In the genomic region with DNA sequence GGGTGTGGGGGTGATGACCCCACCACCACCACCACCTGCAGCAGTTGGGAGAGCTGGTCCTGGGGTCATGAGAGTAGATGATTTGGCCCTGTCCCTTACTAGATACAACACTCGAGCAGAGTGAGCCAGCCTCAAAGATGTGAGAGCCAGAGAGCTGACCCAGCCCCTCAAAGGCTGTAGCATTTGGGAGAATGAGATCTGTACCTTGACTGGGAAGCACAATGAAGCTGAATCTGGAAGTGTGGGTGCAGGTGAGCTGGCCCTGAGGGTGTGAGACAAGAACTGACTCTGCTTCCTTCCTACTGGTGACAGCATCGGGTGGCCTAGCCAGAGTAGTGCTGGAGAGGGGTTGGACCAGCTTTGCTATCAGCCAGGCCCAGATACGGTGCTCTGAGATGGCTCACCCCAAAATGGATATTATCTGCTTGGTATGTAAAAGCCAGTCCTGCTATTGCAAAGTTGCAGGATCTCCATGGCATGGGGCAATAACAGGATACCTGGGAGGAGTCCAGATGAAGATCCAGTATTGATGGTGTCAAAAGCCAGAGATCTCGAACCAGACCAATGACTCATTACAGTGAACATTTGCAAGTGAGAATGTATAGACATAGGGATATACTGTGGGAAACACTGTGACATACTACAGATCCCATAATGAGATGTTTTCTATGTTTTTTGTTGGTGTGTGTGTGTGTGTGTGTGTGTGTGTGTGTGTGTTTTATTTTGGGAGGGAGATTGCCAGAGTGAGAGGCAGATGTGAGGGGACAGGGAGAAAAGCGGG, we compare ENCODE assay signal across 17 mouse cellular contexts. TPM values are rescaled to one million over a fixed set of nuclear protein-coding genes. Genes with fewer than 3 reads are reported as not detected.
DNase-seq lines count a peak whose midpoint lies in the region; ATAC-seq and TF ChIP-seq lines count a peak whose summit lies in the region.
"Had no signal": no experiment of that assay in that cellular context is flagged by ENCODE, and none has a peak within 500 bp of the region (broad histone marks: within the 10 kb centered on the region; RNA-seq: fewer than 3 reads in every experiment).

No protein-coding gene starts in this region.

- no peaks in the 10 kb centered on the region for H3K79me2 ChIP-seq in MEL (ENCODE audit: control insufficient read depth, insufficient read depth, low read length, poor library complexity)

- no peaks in the 10 kb centered on the region for H3K27me3 ChIP-seq in MEL (ENCODE audit: control insufficient read depth in 1 of 2, insufficient read depth in 2 of 2, low read length in 2 of 2)
- H3K27me3 ChIP-seq in liver, embryonic 11.5 days (replicated peaks; ENCODE audit: control insufficient read depth, insufficient read depth, low read length): no peaks in the 10 kb centered on the region
- peaks cover 10% of the 10 kb centered on the region for H3K27me3 ChIP-seq in megakaryocyte, embryonic 14.5 days (replicated peaks)
- H3K27me3 ChIP-seq in forebrain, embryonic 12.5 days: no peaks in the 10 kb centered on the region
- H3K27me3 ChIP-seq: neural tube, embryonic 13.5 days had no signal

- H3K27ac ChIP-seq in MEL (ENCODE audit: control insufficient read depth, low read depth, low read length): peak overlapping the region; percentile 27
- no peak overlapping the region for H3K27ac ChIP-seq in liver, embryonic 11.5 days (ENCODE audit: low read depth, low read length)
- no peak overlapping the region for H3K27ac ChIP-seq in forebrain, embryonic 12.5 days
- H3K27ac ChIP-seq: midbrain, embryonic 10.5 days; neural tube, embryonic 13.5 days had no signal

- H3K4me1 ChIP-seq in MEL (ENCODE audit: control insufficient read depth in 1 of 2, insufficient read depth in 2 of 2, low read length in 2 of 2): peaks cover 11 to 12% of the 10 kb centered on the region in 2 experiments
- H3K4me1 ChIP-seq in liver, embryonic 11.5 days (replicated peaks; ENCODE audit: control insufficient read depth, insufficient read depth, low read length): no peaks in the 10 kb centered on the region
- H3K4me1 ChIP-seq in megakaryocyte, embryonic 14.5 days: peaks cover 11% of the 10 kb centered on the region
- no peaks in the 10 kb centered on the region for H3K4me1 ChIP-seq in forebrain, embryonic 12.5 days
- H3K4me1 ChIP-seq: heart, embryonic 12.5 days; midbrain, embryonic 10.5 days; neural tube, embryonic 13.5 days had no signal

- TF ChIP-seq RAD21 in MEL (IDR thresholded peaks at IDR 0.05; ENCODE audit: low read depth, low read length): no peak

- H3K4me2 ChIP-seq in liver, embryonic 11.5 days: no peak overlapping the region; the same call in 1 of the 2 replicates
- H3K4me2 ChIP-seq in forebrain, embryonic 12.5 days: no peak overlapping the region
- H3K4me2 ChIP-seq: heart, embryonic 12.5 days; neural tube, embryonic 13.5 days had no signal

- TF ChIP-seq POLR2A in MEL (IDR thresholded peaks at IDR 0.05; ENCODE audit: control insufficient read depth in 1 of 2, insufficient read depth in 1 of 2, low read depth in 1 of 2, low read length in 2 of 2, poor library complexity in 1 of 2): no peak

- WGBS in liver, embryonic 11.5 days: 53% methylated on average over 5 of the region's 5 CpGs
- 79% methylated on average over 5 of the region's 5 CpGs for WGBS in forebrain, embryonic 12.5 days

- H3K9ac ChIP-seq in MEL (ENCODE audit: control insufficient read depth, low read depth, low read length, poor library complexity, severe bottlenecking): 0 out of 2 replicates have a peak overlapping the region, but pooled peaks have one; percentile 8
- H3K9ac ChIP-seq in liver, embryonic 11.5 days (ENCODE audit: low read depth, low read length): no peak overlapping the region
- no peak overlapping the region for H3K9ac ChIP-seq in forebrain, embryonic 12.5 days
- H3K9ac ChIP-seq: heart, embryonic 12.5 days; neural tube, embryonic 13.5 days had no signal

- H3K9me3 ChIP-seq in MEL (replicated peaks; ENCODE audit: insufficient read depth, low read length): no peaks in the 10 kb centered on the region
- H3K9me3 ChIP-seq in liver, embryonic 11.5 days (ENCODE audit: control insufficient read depth, low read length): no peaks in the 10 kb centered on the region
- no peaks in the 10 kb centered on the region; the same call in 1 of the 2 replicates for H3K9me3 ChIP-seq in megakaryocyte, embryonic 14.5 days
- H3K9me3 ChIP-seq in forebrain, embryonic 12.5 days: no peaks in the 10 kb centered on the region
- H3K9me3 ChIP-seq: heart, embryonic 12.5 days; midbrain, embryonic 10.5 days; neural tube, embryonic 13.5 days had no signal

- peaks cover 0 to 9% of the 10 kb centered on the region in 2 experiments; a peak in 2 of 4 replicates for H3K36me3 ChIP-seq in MEL (ENCODE audit: control insufficient read depth in 1 of 2, insufficient read depth in 2 of 2, low read length in 2 of 2)
- H3K36me3 ChIP-seq in liver, embryonic 11.5 days (ENCODE audit: control insufficient read depth, insufficient read depth, low read length): no peaks in the 10 kb centered on the region
- no peaks in the 10 kb centered on the region for H3K36me3 ChIP-seq in megakaryocyte, embryonic 14.5 days (replicated peaks; ENCODE audit: low read length)
- no peaks in the 10 kb centered on the region for H3K36me3 ChIP-seq in forebrain, embryonic 12.5 days (replicated peaks)
- H3K36me3 ChIP-seq: heart, embryonic 12.5 days; midbrain, embryonic 10.5 days; neural tube, embryonic 13.5 days had no signal

- H3K4me3 ChIP-seq in MEL (ENCODE audit: control insufficient read depth in 1 of 2, insufficient read depth in 1 of 2, low read depth in 2 of 2, low read length in 2 of 2): no peak overlapping the region
- H3K4me3 ChIP-seq in liver, embryonic 11.5 days (ENCODE audit: low read depth, low read length): no peak overlapping the region
- peak overlapping the region; percentile 18 for H3K4me3 ChIP-seq in megakaryocyte, embryonic 14.5 days (replicated peaks)
- no peak overlapping the region for H3K4me3 ChIP-seq in forebrain, embryonic 12.5 days (replicated peaks)
- H3K4me3 ChIP-seq: heart, embryonic 12.5 days; midbrain, embryonic 10.5 days; neural tube, embryonic 13.5 days had no signal

- peak; percentile 88 for DNase-seq in MEL (ENCODE audit: low read depth, low spot score)
- peak; percentile 72 for DNase-seq in c-Kit-negative CD71-positive TER-119-positive erythroid progenitor cells, embryonic 14.5 days (ENCODE audit: low read depth, low spot score)
- no peak for DNase-seq in liver, embryonic 11.5 days (ENCODE audit: low spot score)
- DNase-seq in adrenal gland, postnatal 14 days: no peak
- DNase-seq: cerebellum, adult 9-10 months; kidney, adult 2 months; kidney, postnatal 36 days; right cerebral cortex, postnatal 25 days had no signal

- peak; percentile 66 to 76 for TF ChIP-seq EP300 in MEL (IDR thresholded peaks at IDR 0.05; ENCODE audit: low read depth in 1 of 2, low read length in 2 of 2)

- ATAC-seq in liver, embryonic 11.5 days (replicated peaks; ENCODE audit: low FRiP score): peak; percentile 95
- no peak for ATAC-seq in CD4-positive, CD25-positive, alpha-beta regulatory T cell, adult 4 months
- ATAC-seq in forebrain, embryonic 12.5 days (ENCODE audit: low FRiP score): no peak
- ATAC-seq: forebrain, embryonic 16.5 days; hindbrain, embryonic 16.5 days; lung, postnatal 0 days had no signal

- TF ChIP-seq CTCF in MEL (IDR thresholded peaks at IDR 0.05 in 2 of 3, conservative IDR thresholded peaks at IDR 0.05 in 1 of 3; ENCODE audit: control insufficient read depth in 1 of 3, insufficient read depth in 1 of 3, low read depth in 2 of 3, low read length in 3 of 3, poor library complexity in 1 of 3, severe bottlenecking in 1 of 3): no peak

TF ChIP-seq in MEL, 35 proteins besides CTCF, POLR2A, EP300 and RAD21:
- TF ChIP-seq TCF12 (IDR thresholded peaks at IDR 0.05; ENCODE audit: low read depth, low read length) (peak; percentile 84), ZKSCAN1 (IDR thresholded peaks at IDR 0.05; ENCODE audit: low read depth, low read length) (no peak), ZC3H11A (IDR thresholded peaks at IDR 0.05; ENCODE audit: low read depth, low read length) (no peak), UBTF (IDR thresholded peaks at IDR 0.05; ENCODE audit: borderline replicate concordance, insufficient read depth, low read depth, low read length) (no peak), TAL1 (IDR thresholded peaks at IDR 0.05; ENCODE audit: low read length) (peak; percentile 77), GATA1 (IDR thresholded peaks at IDR 0.05; ENCODE audit: low read depth, low read length) (peak; percentile 83), TBP (IDR thresholded peaks at IDR 0.05; ENCODE audit: low read depth, low read length) (peak; percentile 40; the same call in 1 of the 2 replicates), ETS1 (IDR thresholded peaks at IDR 0.05; ENCODE audit: low read depth, low read length) (peak; percentile 59)

RNA-seq across cellular contexts. Expression of a gene that starts 11.8 kb away (rescaled TPM):
- total RNA-seq in MEL (2012; rRNA removed): 3.8 and 4.5 TPM in 2 replicates
- polyA plus RNA-seq in MEL (2012; ENCODE audit: insufficient read depth in 1 of 2, insufficient read length in 2 of 2, low read depth in 1 of 2, low replicate concordance in 2 of 2, missing spikeins in 1 of 2): 1 to 10 TPM in 1 of 2 experiments, not detected in 1; 4.6 TPM
- 1.2 and 1.4 TPM in 2 replicates for polyA plus RNA-seq in liver, embryonic 11.5 days (2014; fragmentation: Nextera tagmentation; extraction: Ambion mirVana)
- 0.69 and 0.83 TPM in 2 replicates for polyA plus RNA-seq in megakaryocyte, embryonic 14.5 days (2012; ENCODE audit: insufficient read depth, low replicate concordance)
- 1 to 10 TPM in 1 of 2 experiments, under 1 TPM in 1; 0.79 to 1.2 TPM for polyA plus RNA-seq in CD4-positive, CD25-positive, alpha-beta regulatory T cell, adult 4 months (2017; shearing (Covaris generic))
- polyA plus RNA-seq in forebrain, embryonic 12.5 days (2016; fragmentation: Nextera tagmentation; extraction: Ambion mirVana): 7.4 and 7.8 TPM in 2 replicates
- total RNA-seq in adrenal gland, postnatal 14 days (2021): 1.5 and 1.9 TPM in 2 replicates

RNA-seq across cellular contexts. Expression of a gene that starts 46.5 kb away (rescaled TPM):
- 331 and 352 TPM in 2 replicates for total RNA-seq in MEL (2012; rRNA removed)
- 100 to 1,000 TPM; 424 to 914 TPM for polyA plus RNA-seq in MEL (2012; ENCODE audit: insufficient read depth in 1 of 2, insufficient read length in 2 of 2, low read depth in 1 of 2, low replicate concordance in 2 of 2, missing spikeins in 1 of 2)
- 199 and 208 TPM in 2 replicates for polyA plus RNA-seq in liver, embryonic 11.5 days (2014; fragmentation: Nextera tagmentation; extraction: Ambion mirVana)
- 5.7 and 38.4 TPM in 2 replicates for polyA plus RNA-seq in megakaryocyte, embryonic 14.5 days (2012; ENCODE audit: insufficient read depth, low replicate concordance)
- 100 to 1,000 TPM; 110 to 125 TPM for polyA plus RNA-seq in CD4-positive, CD25-positive, alpha-beta regulatory T cell, adult 4 months (2017; shearing (Covaris generic))
- 136 and 137 TPM in 2 replicates for polyA plus RNA-seq in forebrain, embryonic 12.5 days (2016; fragmentation: Nextera tagmentation; extraction: Ambion mirVana)
- total RNA-seq in adrenal gland, postnatal 14 days (2021): 166 and 178 TPM in 2 replicates

Comparison
In these comparisons a context has a peak if more than half of its experiments do, and no peak if none do; other contexts are left out.
1. DNase-seq: peak in MEL (single experiment) and c-Kit-negative CD71-positive TER-119-positive erythroid progenitor cells, embryonic 14.5 days (single experiment); none in liver, embryonic 11.5 days (single experiment) and adrenal gland, postnatal 14 days (single experiment).